Mouse (Mus musculus) adrenal gland, adult 18-20 months (tissue): ENCODE measurements around the gene Ndfip2. TPM values are rescaled to one million over a fixed set of nuclear protein-coding genes. Genes with fewer than 3 reads are reported as not detected.

ENCODE experiments used
- total RNA-seq, 2 experiments: library from RNA; stranded (reverse); gene quantifications; 1 replicate in 1 of 2; 2 replicates in 1 of 2; pipeline ENCODE4 v1.2.3; 2021

Ndfip2 gene
- total RNA-seq, 2 experiments from 2014 or later: 34.7 to 40.3 TPM

Other genes starting within 250 kb of the Ndfip2 start
- gene Rbm26, start 81.2 kb upstream of the Ndfip2 start, total RNA-seq: 10 to 100 TPM; 38.2 to 42.9 TPM